Mouse (Mus musculus): ENCODE measurements around the gene Slc25a21. TPM values are rescaled to one million over a fixed set of nuclear protein-coding genes. Genes with fewer than 3 reads are reported as not detected.

Gene Slc25a21
- total RNA-seq, 4 experiments from 2014 or later = 0.68 to 1.7 (median 1.1) TPM

DNA sequence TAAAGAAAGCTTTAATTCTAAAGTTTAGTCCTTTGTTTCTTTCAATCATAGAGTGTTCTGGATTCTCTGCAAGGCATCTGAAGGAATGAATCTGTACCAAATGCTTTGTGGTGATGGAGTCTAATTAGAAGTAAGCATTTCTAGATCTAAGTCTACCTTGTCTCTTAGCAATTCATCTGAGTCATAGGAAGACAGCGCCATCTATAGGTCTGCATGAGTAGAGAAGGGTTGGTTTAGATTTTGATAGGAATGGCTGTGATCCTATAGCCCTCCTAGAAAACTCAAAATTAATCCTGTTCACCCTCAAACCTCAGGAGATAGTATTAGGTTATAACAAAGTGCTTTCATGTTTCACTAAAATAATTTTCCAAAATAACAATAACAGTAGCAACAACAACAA is 11.8 kb downstream of the Slc25a21 start:
- DNase-seq (ENCODE audit: low spot score in 2 of 2) = no peak

DNA sequence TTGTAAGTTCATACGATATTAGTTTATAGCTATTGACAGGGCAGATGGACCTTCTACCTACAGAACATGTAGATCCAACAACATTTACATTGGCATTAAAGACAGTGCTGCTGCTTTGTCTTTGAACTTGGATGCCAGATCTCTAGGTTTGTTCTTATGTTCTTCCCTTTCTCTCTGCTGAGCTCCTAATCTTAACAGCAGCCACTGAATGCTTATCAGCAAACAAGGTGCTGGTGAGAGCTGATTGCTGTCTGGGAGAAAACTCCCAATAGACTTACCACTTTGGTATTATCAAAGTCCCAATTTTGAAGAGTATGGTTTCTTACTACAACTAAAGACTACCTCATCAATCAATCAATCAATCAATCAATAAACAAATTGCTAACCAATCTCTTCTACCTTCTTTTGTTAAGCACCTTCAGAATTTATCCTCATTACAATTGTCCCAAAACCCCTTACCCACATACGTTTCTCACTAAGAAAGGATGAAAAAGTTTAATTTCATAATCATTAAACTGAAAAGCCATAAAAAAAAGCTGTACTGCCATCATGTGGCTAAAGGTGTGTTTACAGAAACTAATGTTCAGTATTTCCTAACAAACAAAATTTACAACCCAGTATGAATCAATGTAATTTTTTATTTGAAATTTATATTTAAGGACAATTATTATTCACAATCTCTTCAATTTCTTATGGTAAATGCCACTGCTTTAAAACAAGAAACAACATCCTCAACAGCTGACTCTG is 12.7 kb downstream of the Slc25a21 start:
- no peak for DNase-seq (ENCODE audit: low spot score in 2 of 2)

DNA sequence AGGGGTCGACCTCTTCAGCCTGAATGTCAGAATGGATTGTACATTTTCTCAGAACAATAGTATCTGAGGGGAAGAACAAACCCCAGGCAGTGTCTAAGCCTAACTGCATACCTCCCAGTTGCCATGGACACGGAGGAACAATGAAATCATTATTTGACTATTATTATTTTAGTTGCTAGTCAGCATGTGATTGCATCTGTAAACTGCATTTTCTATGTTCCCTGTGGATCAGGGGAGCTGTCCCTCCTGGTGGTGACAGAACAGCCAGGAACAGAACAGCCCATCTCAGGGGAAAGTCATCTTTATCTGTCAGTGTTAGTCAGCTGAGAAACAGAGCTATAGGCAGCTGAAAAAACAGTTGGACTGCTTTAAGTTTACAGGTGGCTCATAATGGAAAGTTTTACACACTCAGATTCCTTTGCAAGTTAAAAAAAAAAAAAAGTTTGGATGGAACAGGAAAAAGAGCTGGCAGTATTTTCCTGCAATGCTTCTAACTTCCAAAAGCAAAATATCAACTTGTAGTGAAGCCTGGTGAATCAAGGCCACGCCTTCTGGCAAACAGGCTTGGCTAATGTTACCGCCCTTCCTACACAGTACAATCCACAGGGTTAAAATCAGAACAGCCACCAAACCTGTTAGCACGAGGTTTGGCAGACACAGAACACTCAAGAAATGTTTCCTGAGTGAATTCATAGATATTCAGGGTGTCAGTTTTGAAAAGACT is 17.6 kb downstream of the Slc25a21 start:
- DNase-seq (ENCODE audit: low spot score in 2 of 2) = no peak

DNA sequence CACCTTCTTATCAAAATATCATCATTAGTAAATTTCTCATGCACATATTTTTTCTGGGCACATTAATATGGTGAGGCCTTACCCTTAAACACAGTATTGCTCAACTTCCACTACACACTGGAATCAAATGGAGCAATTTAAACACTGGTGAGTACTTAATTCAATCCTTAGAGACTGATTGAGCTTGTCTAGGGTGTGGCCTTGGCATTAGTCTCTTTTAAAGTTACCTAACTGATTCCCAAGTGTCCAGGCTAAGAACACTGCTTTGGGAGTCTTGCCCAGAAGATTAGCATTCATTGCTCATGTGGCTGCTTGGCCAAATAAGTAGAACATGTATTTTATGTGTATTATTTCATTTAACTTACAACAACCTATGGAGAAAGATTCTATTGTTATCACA is 18.5 kb downstream of the Slc25a21 start:
- no peak for DNase-seq (ENCODE audit: low spot score in 2 of 2)

GRCm38 (mm10) chr12:57163294-57163693 is 34.0 kb downstream of the Slc25a21 start:
- no peak for DNase-seq (ENCODE audit: low spot score in 2 of 2)

DNA sequence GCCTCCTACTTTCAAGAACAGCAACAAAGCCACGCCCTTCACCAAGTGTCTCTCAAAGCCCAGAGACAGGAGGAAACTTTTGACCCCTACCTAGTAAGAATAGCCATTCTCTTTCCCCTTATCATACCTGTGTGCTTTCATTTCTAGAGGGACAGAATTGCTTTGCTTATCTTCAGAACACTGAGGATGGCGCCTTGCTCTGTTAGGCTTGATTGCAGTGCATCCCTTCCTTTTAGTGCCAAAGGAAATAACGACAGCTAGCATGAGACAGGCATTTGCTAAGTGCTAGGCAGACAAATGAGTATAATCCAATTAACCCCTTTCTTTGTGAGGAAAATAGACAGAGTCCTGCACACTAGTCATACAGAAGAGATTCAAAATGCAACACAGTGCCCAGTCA is 34.4 kb downstream of the Slc25a21 start:
- DNase-seq (ENCODE audit: low spot score in 2 of 2) = no peak

GRCm38 (mm10) chr12:57159904-57160303 is 37.4 kb downstream of the Slc25a21 start:
- no peak for DNase-seq (ENCODE audit: low spot score in 2 of 2)

- DNase-seq (ENCODE audit: low spot score in 2 of 2) = no peak
These were observed 39.0 kb downstream of the Slc25a21 start for GRCm38 (mm10) chr12:57158266-57158665.

DNA sequence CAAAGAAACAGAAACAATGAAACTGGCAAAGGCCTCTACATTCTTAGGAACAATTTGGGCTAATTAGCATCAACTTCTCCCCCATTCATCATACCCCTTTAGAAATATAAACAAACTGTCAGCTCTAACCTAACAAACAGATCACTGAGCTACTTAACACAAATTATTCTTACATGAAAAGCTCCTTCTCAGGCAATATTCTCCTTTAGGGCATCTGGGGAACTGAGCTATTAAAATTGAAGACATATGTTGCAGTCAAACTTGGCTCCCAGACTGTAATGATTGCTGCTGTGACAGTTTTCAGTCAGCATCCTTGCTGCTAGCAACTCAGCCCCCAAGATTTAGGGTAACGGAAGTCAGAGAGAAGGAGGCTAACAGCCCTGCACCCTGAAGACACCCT is 58.3 kb downstream of the Slc25a21 start:
- no peak for DNase-seq (ENCODE audit: low spot score in 2 of 2)

DNA sequence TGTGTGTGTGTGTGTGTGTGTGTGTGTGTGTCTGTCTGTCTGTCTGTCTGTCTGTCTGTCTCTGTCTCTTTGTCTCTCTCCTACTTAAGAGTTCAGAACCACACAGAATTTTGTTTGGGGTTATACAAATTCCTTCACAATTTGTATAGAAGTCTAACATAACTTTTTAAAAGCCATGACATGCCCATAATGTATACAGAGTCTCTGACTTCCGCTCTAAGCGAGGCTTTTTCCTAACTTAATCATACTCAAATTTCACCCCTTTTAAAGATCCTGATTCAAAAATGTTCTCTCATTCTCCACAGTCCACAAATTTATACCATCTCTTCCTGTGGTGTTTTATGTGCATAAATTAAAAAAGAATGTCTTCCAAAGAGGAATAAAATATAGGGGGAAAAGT is 59.5 kb downstream of the Slc25a21 start:
- no peak for DNase-seq (ENCODE audit: low spot score in 2 of 2)

GRCm38 (mm10) chr12:57118602-57119001 is 78.7 kb downstream of the Slc25a21 start:
- no peak for DNase-seq (ENCODE audit: low spot score in 2 of 2)

DNA sequence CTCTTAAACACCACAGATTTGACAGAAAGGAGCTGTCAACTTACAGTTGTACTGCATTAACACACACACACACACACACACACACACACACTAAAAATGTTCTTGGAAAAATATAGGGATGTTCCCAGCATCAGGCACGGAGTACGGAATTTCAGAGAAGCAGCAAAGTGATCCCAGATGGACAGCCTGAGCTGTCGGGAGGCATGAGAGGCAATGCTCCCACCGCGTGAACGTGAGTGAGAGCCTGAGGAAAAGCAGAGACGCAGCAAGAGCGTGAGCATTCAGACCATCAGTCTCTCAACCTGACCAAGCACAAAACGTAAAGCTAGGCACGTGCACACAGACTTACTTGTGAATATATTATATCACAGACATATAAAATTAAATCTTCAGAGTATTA is 81.8 kb downstream of the Slc25a21 start:
- no peak for DNase-seq (ENCODE audit: low spot score in 2 of 2)

DNA sequence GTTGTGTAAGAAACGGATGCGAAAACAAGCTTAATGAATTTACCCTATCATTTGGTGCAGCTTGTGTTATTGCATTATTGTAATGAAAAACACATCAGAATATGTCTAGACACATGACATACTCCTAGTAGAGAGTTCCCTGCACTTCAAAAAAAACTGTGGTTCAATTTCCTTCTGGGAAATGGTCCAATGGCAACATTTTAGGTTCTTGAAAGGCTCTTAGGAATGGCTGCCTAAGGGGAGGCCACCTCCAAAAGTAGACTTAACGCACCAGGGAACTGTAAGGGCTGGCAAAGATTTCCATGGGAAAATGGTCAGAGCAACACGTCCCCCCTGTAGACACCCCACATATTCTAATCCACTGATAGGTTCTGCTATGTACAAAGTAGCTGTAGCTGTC is 87.9 kb downstream of the Slc25a21 start:
- DNase-seq (ENCODE audit: low spot score in 2 of 2) = no peak

DNA sequence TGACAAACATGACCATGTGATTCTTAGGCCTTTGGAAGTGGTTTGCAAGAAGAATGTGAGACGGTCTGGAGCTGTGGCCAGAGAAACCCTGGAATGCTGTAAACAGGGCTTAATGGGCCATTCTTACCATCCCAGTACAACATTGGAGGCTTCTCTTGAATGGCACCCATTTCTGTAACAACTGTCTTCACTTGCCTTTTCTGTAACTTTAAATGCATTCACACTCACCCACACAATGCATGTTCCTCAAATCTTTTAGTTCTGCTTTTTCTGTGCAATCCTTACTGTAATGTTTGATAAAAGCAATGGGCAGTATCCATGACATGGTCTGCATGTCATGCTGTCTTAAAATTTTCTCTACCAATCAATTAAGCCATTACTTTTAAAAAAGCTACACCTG is 95.0 kb downstream of the Slc25a21 start:
- no peak for DNase-seq (ENCODE audit: low spot score in 2 of 2)

DNA sequence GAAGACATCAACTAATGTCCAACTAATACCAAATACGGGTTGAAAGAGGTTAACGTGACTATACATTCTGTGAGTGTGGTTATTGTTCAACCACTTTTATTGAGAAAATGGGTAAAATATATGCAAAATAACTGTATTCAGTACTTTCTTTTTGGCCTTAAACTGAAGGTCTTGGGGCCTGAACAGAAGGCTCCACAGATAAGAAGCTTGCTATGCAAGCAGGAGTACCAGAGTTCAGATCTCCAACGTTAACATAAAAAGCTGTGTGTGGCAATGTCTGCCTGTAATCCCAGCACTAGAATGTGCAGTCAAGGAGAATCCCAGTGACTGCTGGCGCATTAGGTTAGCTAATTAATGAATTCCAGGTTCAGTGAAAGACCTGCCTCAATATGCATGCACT is 96.7 kb downstream of the Slc25a21 start:
- no peak for DNase-seq (ENCODE audit: low spot score in 2 of 2)

GRCm38 (mm10) chr12:57099066-57099465 is 98.2 kb downstream of the Slc25a21 start:
- no peak for DNase-seq (ENCODE audit: low spot score in 2 of 2)

- no peak for DNase-seq (ENCODE audit: low spot score in 2 of 2)
These were observed 98.9 kb downstream of the Slc25a21 start for GRCm38 (mm10) chr12:57098371-57098770.

DNA sequence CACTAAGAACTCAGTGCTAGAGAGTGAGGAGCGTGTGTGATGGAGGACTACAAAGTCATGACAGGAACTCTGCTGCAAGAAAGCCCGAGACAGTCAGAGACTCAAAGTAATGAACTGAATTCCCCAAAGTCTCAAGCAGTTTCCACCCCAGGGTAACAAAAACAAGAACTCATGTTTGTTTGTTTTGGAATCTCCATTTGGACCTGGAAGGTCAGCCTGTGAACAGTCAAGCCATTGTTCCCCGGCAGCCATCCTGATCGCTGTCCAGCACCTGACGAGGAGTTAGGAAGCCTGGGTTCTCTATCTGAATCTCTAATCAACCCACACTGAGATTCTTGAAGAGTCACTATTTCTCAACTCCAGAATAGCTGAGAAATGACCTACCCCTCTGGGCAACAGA is 104.2 kb downstream of the Slc25a21 start:
- DNase-seq (ENCODE audit: low spot score in 2 of 2) = no peak

- DNase-seq (ENCODE audit: low spot score in 2 of 2) = no peak
These were observed 112.8 kb downstream of the Slc25a21 start for GRCm38 (mm10) chr12:57084519-57084918.

DNA sequence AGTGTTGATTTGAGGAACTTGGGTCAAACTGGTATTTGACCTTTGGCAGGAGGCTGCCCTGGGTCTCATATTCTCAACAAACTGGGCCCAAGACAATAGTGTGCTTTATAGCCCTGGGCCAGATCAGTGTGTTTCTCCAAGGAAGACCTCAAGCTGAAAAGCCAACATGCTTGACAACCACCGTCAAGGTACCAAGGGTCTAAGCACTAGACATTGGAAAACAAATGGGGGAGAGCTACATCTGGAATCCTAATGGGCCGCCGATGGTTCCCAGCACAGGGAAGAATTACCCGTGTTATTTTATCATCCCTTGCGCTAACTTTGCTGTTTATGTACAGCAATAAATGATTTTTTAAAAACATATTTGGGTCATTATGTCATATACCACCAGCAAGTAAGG is 113.7 kb downstream of the Slc25a21 start:
- no peak for DNase-seq (ENCODE audit: low spot score in 2 of 2)

- DNase-seq (ENCODE audit: low spot score in 2 of 2) = no peak
These were observed 120.7 kb downstream of the Slc25a21 start for GRCm38 (mm10) chr12:57076606-57077005.

DNA sequence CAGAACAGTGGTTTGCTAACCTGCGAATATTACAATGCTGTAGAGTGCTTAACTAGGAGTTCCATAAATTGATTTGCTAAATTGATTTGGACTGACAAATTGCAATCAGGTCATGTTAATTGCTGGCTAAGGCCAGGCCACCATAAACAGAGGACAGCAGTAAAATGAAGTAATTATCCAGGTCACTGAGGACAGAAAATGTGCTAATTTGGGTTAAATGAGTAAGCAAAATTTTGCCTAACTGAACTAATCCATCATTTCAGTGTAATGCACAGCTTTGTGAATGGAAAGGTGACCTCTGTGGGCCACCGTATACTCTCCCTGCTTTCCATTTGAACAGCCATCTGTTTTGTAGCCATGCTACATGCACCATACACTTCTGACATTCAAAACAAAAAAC is 124.7 kb downstream of the Slc25a21 start:
- DNase-seq (ENCODE audit: low spot score in 2 of 2) = no peak

DNA sequence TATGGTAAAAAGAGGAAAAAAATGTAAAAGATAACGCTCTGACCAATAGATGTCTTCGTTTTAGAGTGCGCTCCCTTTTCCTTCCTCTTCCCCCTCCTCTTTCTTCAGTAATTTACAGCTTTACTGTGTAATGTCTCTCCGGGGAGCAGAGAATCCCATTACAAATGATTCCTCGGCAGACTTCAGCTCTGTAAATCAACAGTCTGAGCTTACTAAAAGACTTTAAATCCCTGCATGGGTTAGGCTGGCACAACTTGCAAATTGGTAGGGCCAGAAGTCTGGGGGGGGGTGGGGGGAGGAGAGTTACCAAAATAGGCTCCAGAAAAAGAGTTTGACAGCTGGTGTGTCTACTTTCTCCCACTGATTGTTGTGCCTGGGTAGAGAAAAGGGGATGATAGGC is 128.7 kb downstream of the Slc25a21 start:
- no peak for DNase-seq (ENCODE audit: low spot score in 2 of 2)

Measured in left cerebral cortex, adult 8-10 months (tissue).